In genomic region chr10:116872016-116872410, GRCm38 (mm10) we compare ENCODE assay signal across 14 mouse cellular contexts. TPM values are rescaled to one million over a fixed set of nuclear protein-coding genes. Genes with fewer than 3 reads are reported as not detected.
A peak's percentile ranks its signal among the peaks of the same experiment; 100 is the strongest.
DNase-seq lines count a peak whose midpoint lies in the region; ATAC-seq and TF ChIP-seq lines count a peak whose summit lies in the region.
"Had no signal": no experiment of that assay in that cellular context is flagged by ENCODE, and none has a peak within 500 bp of the region (broad histone marks: within the 10 kb centered on the region; RNA-seq: fewer than 3 reads in every experiment).

No protein-coding gene starts in this region.

- no peak overlapping the region for H3K4me3 ChIP-seq in forebrain, embryonic 15.5 days
- H3K4me3 ChIP-seq in forebrain, postnatal 0 days (ENCODE audit: low read depth, low read length), result no peak overlapping the region
- H3K4me3 ChIP-seq in stomach, embryonic 15.5 days (replicated peaks), result no peak overlapping the region
- H3K4me3 ChIP-seq: midbrain, embryonic 10.5 days had no signal

- no peaks in the 10 kb centered on the region; the same call in 1 of the 2 replicates for H3K4me1 ChIP-seq in forebrain, embryonic 15.5 days
- H3K4me1 ChIP-seq in forebrain, postnatal 0 days (ENCODE audit: insufficient read depth), result 0 out of 2 replicates have a peak, but pooled peaks cover 3% of the 10 kb centered on the region
- no peaks in the 10 kb centered on the region for H3K4me1 ChIP-seq in stomach, embryonic 15.5 days
- H3K4me1 ChIP-seq: midbrain, embryonic 10.5 days had no signal

- TF ChIP-seq CTCF in forebrain, postnatal 0 days (IDR thresholded peaks at IDR 0.05; ENCODE audit: low read depth), result no peak

- no peak for DNase-seq in forebrain, postnatal 0 days
- DNase-seq in left cerebral cortex, postnatal 4 days, result peak; percentile 29
- DNase-seq in left cerebral cortex, postnatal 14 days (ENCODE audit: low spot score in 2 of 2), result no peak
- peak; percentile 73 to 74 for DNase-seq in cerebellum, postnatal 14 days
- no peak for DNase-seq in right cerebral cortex, postnatal 14 days
- no peak for DNase-seq in heart, postnatal 36 days
- DNase-seq: adrenal gland, postnatal 14 days; heart, postnatal 4 days; liver; thymus, postnatal 36 days had no signal

- H3K36me3 ChIP-seq in forebrain, embryonic 15.5 days, result no peaks in the 10 kb centered on the region
- no peaks in the 10 kb centered on the region for H3K36me3 ChIP-seq in forebrain, postnatal 0 days (ENCODE audit: insufficient read depth)
- no peaks in the 10 kb centered on the region for H3K36me3 ChIP-seq in stomach, embryonic 15.5 days
- H3K36me3 ChIP-seq: midbrain, embryonic 10.5 days had no signal

- intact Hi-C loops in left cerebral cortex, postnatal 4 days (cut with DNase I), result no loop called here
- intact Hi-C loops in left cerebral cortex, postnatal 14 days (cut with DNase I), result no loop called here
- intact Hi-C loops in heart, postnatal 36 days (cut with DNase I), result no loop called here

- H3K9ac ChIP-seq in forebrain, embryonic 15.5 days (replicated peaks), result no peak overlapping the region
- H3K9ac ChIP-seq in forebrain, postnatal 0 days, result no peak overlapping the region
- H3K9ac ChIP-seq in stomach, embryonic 15.5 days, result no peak overlapping the region

- no peak overlapping the region for H3K4me2 ChIP-seq in forebrain, embryonic 15.5 days (replicated peaks)
- H3K4me2 ChIP-seq in forebrain, postnatal 0 days (ENCODE audit: low read depth), result no peak overlapping the region
- H3K4me2 ChIP-seq in stomach, embryonic 15.5 days, result peak overlapping the region; percentile 21; the same call in 1 of the 2 replicates

- no peaks in the 10 kb centered on the region for H3K9me3 ChIP-seq in forebrain, embryonic 15.5 days
- H3K9me3 ChIP-seq in forebrain, postnatal 0 days (ENCODE audit: low read length), result no peaks in the 10 kb centered on the region
- no peaks in the 10 kb centered on the region for H3K9me3 ChIP-seq in stomach, embryonic 15.5 days
- H3K9me3 ChIP-seq: midbrain, embryonic 10.5 days had no signal

- no peaks in the 10 kb centered on the region for H3K27me3 ChIP-seq in forebrain, embryonic 15.5 days
- H3K27me3 ChIP-seq in forebrain, postnatal 0 days (ENCODE audit: insufficient read depth, low read length), result no peaks in the 10 kb centered on the region
- H3K27me3 ChIP-seq in stomach, embryonic 15.5 days (replicated peaks), result no peaks in the 10 kb centered on the region

- H3K27ac ChIP-seq in forebrain, embryonic 15.5 days (replicated peaks), result 0 out of 2 replicates have a peak overlapping the region, but pooled peaks have one; percentile 33
- no peak overlapping the region for H3K27ac ChIP-seq in forebrain, postnatal 0 days (ENCODE audit: low read depth, low read length)
- no peak overlapping the region for H3K27ac ChIP-seq in stomach, embryonic 15.5 days
- H3K27ac ChIP-seq: midbrain, embryonic 10.5 days had no signal

- 84% methylated on average over 14 of the region's 14 CpGs for WGBS in forebrain, embryonic 15.5 days
- 82% methylated on average over 14 of the region's 14 CpGs for WGBS in forebrain, postnatal 0 days
- 47% methylated on average over 14 of the region's 14 CpGs for WGBS in stomach, embryonic 15.5 days

- ATAC-seq in forebrain, embryonic 15.5 days (replicated peaks), result no peak
- no peak for ATAC-seq in forebrain, postnatal 0 days
- no peak for ATAC-seq in stomach, embryonic 15.5 days (ENCODE audit: insufficient read depth, low FRiP score, low read depth)
- ATAC-seq: lung, postnatal 0 days had no signal

RNA-seq across cellular contexts. Expression of gene Myrfl, which starts 24.7 kb away (rescaled TPM):
- polyA plus RNA-seq in forebrain, embryonic 15.5 days (2015; fragmentation: Nextera tagmentation; extraction: Ambion mirVana), result 0.05 and 0.08 TPM in 2 replicates
- 0.08 TPM in 1 of 2 replicates, not detected in the other for total RNA-seq in forebrain, postnatal 0 days (2014; rRNA removed)
- polyA plus RNA-seq in forebrain, postnatal 0 days (2015; fragmentation: Nextera tagmentation; extraction: Ambion mirVana), result not detected in 2 replicates
- total RNA-seq in left cerebral cortex, postnatal 4 days (2021), result under 1 TPM; 0.14 to 0.20 TPM
- total RNA-seq in left cerebral cortex, postnatal 14 days (2021), result under 1 TPM; 0.40 to 0.46 TPM
- polyA plus RNA-seq in stomach, embryonic 15.5 days (2015; fragmentation: Nextera tagmentation; extraction: Ambion mirVana), result 1.2 and 1.3 TPM in 2 replicates
- 1 to 10 TPM; 1.3 to 1.5 TPM for total RNA-seq in heart, postnatal 36 days (2021)
- total RNA-seq: adrenal gland, postnatal 14 days had no signal
- polyA plus RNA-seq: lung, postnatal 0 days had no signal

Comparison
In these comparisons a context has a peak if more than half of its experiments do, and no peak if none do; other contexts are left out.
1. DNase-seq: peak in left cerebral cortex, postnatal 4 days (single experiment) and cerebellum, postnatal 14 days (2 of 2); none in forebrain, postnatal 0 days (single experiment), left cerebral cortex, postnatal 14 days (0 of 2), right cerebral cortex, postnatal 14 days (single experiment) and heart, postnatal 36 days (0 of 2).